Mouse (Mus musculus) CD4-positive, CD25-positive, alpha-beta regulatory T cell (primary cell): ENCODE data around the gene Zfp207. TPM values are rescaled to one million over a fixed set of nuclear protein-coding genes. Genes with fewer than 3 reads are reported as not detected.

Experiments
- polyA plus RNA-seq: library from polyadenylated mRNA; unstranded; fragments of 100-300 nt; shearing (Covaris generic); gene quantifications from one replicate; pipeline ENCODE4 v1.2.1, GENCODE M21; 2017

The Zfp207 gene
- polyA plus RNA-seq: 207 TPM

DNA sequence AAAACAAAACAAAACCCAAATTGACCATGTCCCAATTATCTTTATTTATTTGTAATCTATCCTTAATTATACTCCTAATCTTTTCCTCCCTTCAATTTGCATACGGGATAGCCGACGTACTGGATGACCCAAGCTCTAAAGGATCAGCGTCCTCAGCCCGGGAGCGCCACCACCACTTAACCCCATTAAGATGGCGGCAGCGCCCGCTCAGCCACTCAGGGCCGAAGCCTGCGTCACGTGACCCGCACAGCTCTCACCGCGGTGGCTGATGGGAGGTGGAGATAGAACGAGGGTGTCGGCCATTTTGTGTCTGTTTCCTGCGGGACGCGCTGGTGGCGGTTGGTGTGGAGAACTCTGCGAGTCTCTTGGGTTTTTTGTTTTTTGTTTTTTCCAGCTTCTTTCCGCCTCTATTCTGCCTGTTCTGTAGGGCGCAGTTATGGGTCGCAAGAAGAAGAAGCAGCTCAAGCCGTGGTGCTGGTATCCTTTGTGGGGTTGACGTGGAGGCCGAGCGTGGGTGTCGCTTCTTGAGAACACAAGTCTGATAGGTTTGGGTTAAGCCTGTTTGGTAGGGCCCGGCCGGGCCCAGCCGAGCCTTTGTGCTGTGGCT is at the start of gene Zfp207:
Gene Zfp207, plus strand, starts transcription at position 261 of the 607 bp plus-strand sequence.

DNA sequence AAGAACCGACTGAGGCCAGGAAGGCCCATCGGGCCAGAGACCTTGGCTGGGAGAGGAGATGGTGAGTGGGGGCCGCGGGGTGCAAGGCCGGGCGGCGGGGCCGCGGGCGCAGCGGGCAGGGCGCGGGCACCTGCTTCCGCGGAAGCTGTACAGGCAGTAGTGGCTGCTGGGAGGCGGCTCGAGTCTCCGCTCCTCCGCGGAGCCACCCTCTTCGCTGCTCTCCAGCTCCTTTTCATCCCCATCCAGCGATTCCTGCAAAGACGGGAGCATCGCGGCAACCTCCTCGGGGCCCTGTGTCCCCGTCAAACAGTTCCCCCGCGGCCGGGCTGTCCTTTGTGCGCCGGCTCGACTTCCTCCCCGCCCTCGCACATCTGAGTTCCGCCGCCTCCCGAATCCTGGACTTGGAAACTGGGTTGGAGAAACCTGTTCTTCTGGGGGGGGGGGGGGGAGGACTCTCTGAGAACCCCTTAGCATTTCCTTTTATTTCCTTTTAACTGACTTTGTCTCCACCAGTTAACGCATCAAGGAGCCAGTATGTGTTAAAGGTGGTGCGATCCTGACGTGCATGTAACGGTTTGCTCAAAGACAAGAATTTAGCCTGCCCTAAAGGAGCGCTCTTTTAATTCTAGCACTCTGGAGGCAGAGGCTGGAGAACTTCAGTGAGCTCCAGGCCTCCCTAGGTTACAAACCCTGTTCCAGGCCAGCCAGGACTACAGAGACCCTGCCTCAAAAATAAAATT is 5.2 kb upstream of the Zfp207 start, which contains the start of gene 5730455P16Rik:
Gene 5730455P16Rik, minus strand, starts transcription at position 323 of the 740 bp plus-strand sequence.

GRCm38 (mm10) chr11:80428381-80429008 is 45.4 kb downstream of the Zfp207 start, which contains the start of gene Psmd11:
Psmd11 (plus strand) TSS chr11:80428615.

Other genes with a start within 250 kb of the Zfp207 start
- gene Tefm, start 241.1 kb upstream of the Zfp207 start, polyA plus RNA-seq: 20.8 TPM
- gene Adap2, start 229.2 kb upstream of the Zfp207 start, polyA plus RNA-seq: 0.23 TPM
- gene Rnf135, start 199.4 kb upstream of the Zfp207 start, polyA plus RNA-seq: 9.8 TPM
- 53.8 TPM for gene Rhot1, start 174.3 kb upstream of the Zfp207 start, polyA plus RNA-seq
- gene Rhbdl3, start 82.4 kb upstream of the Zfp207 start, polyA plus RNA-seq: 2.3 TPM
- gene 5730455P16Rik, start 5.2 kb upstream of the Zfp207 start, polyA plus RNA-seq: 13.6 TPM
- gene Psmd11, start 45.3 kb downstream of the Zfp207 start, polyA plus RNA-seq: 169 TPM
- 0.30 TPM for gene Cdk5r1, start 93.7 kb downstream of the Zfp207 start, polyA plus RNA-seq